Mouse (Mus musculus) left cerebral cortex, adult 6 months (tissue): Measurements from ENCODE around the gene Slc6a19. TPM values are rescaled to one million over a fixed set of nuclear protein-coding genes. Genes with fewer than 3 reads are reported as not detected.

Experiments used
- long read RNA-seq, 2 experiments: library from polyadenylated mRNA; unstranded; transcript quantifications; one replicate each; pipeline ENCODE4 v2.0.0; 2019 to 2020
- polyA plus RNA-seq: library from polyadenylated mRNA; unstranded; fragments of <200 nt; fragmentation: Nextera tagmentation; gene quantifications from 2 replicates; pipeline ENCODE4 v1.2.3, GENCODE M21; 2021

The Slc6a19 gene
- polyA plus RNA-seq = 0.11 and 0.27 TPM in 2 replicates
- long read RNA-seq, experiment 1 = 0 reads
- long read RNA-seq, experiment 2 = 0 reads

DNA sequence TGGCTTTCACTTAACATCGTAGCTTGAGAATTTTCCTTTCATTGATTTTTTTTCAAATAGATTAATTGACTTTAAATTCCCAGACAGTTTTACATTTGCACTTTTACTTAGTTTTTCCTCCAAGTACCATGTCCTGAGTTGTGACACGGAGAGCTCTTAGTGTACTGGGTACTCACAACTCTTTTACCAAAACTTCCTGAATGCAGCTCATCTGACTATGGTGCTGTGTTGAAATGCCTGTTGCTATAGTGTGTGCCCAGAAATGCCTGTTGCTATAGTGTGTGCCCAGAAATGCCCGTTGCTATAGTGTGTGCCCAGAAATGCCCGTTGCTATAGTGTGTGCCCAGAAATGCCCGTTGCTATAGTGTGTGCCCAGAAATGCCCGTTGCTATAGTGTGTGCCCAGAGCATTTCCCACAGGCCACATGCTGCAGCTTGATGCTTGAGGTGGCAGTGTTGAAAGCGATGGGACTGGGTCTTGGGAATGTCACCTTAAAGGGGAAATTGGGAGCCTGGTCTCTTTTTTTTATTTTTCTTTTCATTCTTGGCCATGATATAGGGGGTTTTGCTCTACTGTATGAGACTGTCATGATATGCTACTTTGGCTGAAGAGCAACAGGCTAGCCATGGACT is at the start of gene Slc6a19:
Slc6a19 (minus strand) TSS at position 172 of the 632 bp plus-strand sequence.

DNA sequence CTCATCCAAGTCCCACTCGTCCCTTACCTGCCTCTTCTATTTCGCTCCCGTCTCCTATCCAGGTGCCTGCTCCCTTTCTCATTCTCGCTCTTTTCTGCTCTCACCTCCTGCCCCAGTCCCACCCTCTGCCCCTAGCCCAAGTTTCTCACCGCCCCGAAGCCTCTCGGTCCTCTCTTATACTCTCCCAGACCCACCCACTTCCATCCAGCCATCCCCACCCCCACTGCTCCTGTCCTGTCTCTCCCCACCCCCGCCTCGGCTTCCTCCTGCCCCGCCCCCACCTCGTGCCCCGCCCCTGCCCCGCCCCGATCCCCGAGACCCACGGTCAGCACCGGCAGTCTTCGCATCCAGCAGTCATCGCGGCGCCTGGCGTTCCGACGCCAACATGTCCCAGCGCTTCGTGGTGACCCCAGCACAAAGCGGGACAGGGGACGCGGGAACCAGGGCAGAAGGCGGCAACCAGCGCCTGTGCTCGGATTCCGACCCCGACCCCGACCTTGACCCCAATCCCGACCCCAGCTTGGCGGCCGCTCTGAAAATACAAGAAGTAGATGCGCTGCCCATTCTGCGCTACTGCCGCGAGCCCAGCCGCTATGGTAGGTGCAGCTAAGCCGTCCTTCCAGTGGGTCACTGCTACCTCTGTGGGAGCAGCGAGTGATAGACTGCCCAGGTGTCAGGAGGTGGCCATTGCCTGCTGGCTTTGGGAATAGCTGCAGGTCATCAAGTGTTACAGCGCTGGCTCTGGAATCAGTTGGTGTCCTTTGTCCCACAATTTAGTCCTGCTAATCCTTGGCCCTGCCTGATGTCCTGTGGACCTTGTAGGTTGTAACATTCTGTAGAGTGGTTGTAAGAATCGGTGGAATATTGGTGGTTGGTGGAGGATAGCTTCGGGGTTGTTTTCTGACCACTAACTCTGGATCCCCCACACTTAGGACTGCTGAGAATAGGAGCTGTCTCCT is 28.4 kb upstream of the Slc6a19 start, which contains the start of gene Slc12a7:
Slc12a7 (plus strand) TSS at position 353 of the 959 bp plus-strand sequence.

GRCm38 (mm10) chr13:73677853-73678252 is 26.8 kb downstream of the Slc6a19 start, which contains the start of gene Slc6a18:
Gene Slc6a18 (minus strand): TSS chr13:73678023.

Other genes with a start within 250 kb of the Slc6a19 start
- gene Lpcat1, start 237.7 kb downstream of the Slc6a19 start, polyA plus RNA-seq = 13.5 and 22.2 TPM in 2 replicates
- gene Slc6a3, start 168.1 kb downstream of the Slc6a19 start, polyA plus RNA-seq = 0.04 and 0.07 TPM in 2 replicates
- 40.5 and 82.4 TPM in 2 replicates for gene Clptm1l, start 100.9 kb downstream of the Slc6a19 start, polyA plus RNA-seq
- 0.20 and 0.23 TPM in 2 replicates for gene Tert, start 78.0 kb downstream of the Slc6a19 start, polyA plus RNA-seq
- not detected in 2 replicates for gene Slc6a18, start 26.8 kb downstream of the Slc6a19 start, polyA plus RNA-seq
- gene Slc12a7, start 28.2 kb upstream of the Slc6a19 start, polyA plus RNA-seq = 0.98 and 1.2 TPM in 2 replicates
- gene Nkd2, start 142.8 kb upstream of the Slc6a19 start, polyA plus RNA-seq = 1.0 and 1.5 TPM in 2 replicates
- 0.34 and 0.82 TPM in 2 replicates for gene Trip13, start 232.9 kb upstream of the Slc6a19 start, polyA plus RNA-seq
- gene Brd9, start 232.9 kb upstream of the Slc6a19 start, polyA plus RNA-seq = 37.9 and 51.5 TPM in 2 replicates